Mouse (Mus musculus) left cerebral cortex, postnatal 25 days (tissue): ENCODE measurements around the gene Slc9a2. TPM values are rescaled to one million over a fixed set of nuclear protein-coding genes. Genes with fewer than 3 reads are reported as not detected.

Experiments
- total RNA-seq, 2 experiments: library from RNA; stranded (reverse); gene quantifications; 2 replicates each; pipeline ENCODE4 v1.2.3; 2021

The Slc9a2 gene
- total RNA-seq, 2 experiments from 2014 or later: 3.3 to 3.4 TPM

Other genes starting within 250 kb of the Slc9a2 start
- not detected for gene Il18r1, start 215.0 kb upstream of the Slc9a2 start, total RNA-seq
- gene Il18rap, start 165.2 kb upstream of the Slc9a2 start, total RNA-seq: not detected
- gene Slc9a4, start 100.5 kb upstream of the Slc9a2 start, total RNA-seq: 1 to 10 TPM in 1 of 2 experiments, under 1 TPM in 1; 0.89 to 1.1 TPM
- 1 to 10 TPM; 3.6 to 4.3 TPM for gene Mfsd9, start 110.1 kb downstream of the Slc9a2 start, total RNA-seq
- under 1 TPM in 1 of 2 experiments, not detected in 1; 0.25 TPM for gene Tmem182, start 125.0 kb downstream of the Slc9a2 start, total RNA-seq